Mouse (Mus musculus) embryonic facial prominence, embryonic 12.5 days (tissue): ENCODE data around the gene Tekt2. TPM values are rescaled to one million over a fixed set of nuclear protein-coding genes. Genes with fewer than 3 reads are reported as not detected.
A peak's percentile ranks its signal among the peaks of the same experiment; 100 is the strongest.

ENCODE experiments used
- ATAC-seq: fragments of 200-750 bp; cut with Nextera tagmentation; 2 replicates; pipeline ENCODE4 v1.8.0; 2017; ENCODE audit not compliant: insufficient number of reproducible peaks, insufficient read depth, low FRiP score, low TSS enrichment
- H3K27ac ChIP-seq: fragments of 300-500 bp; sonication (generic); 2 replicates; pipeline ENCODE4 v1.5.1; 2016; ENCODE audit warnings: mild to moderate bottlenecking
- H3K27me3 ChIP-seq: fragments of 300-500 bp; sonication (generic); 2 replicates; pipeline ENCODE4 v1.6.1; 2016; ENCODE audit warnings: mild to moderate bottlenecking, moderate library complexity
- H3K36me3 ChIP-seq: fragments of 300-500 bp; sonication (generic); 2 replicates; pipeline ENCODE4 v1.6.1; 2016; ENCODE audit warnings: mild to moderate bottlenecking
- H3K4me1 ChIP-seq: fragments of 300-500 bp; sonication (generic); 2 replicates; pipeline ENCODE4 v1.6.1; 2016
- H3K4me2 ChIP-seq: fragments of 300-500 bp; sonication (generic); replicated peaks from 2 replicates; pipeline ENCODE4 v1.6.1; 2016; ENCODE audit warnings: mild to moderate bottlenecking, moderate library complexity
- H3K4me3 ChIP-seq: fragments of 300-500 bp; sonication (generic); 2 replicates; pipeline ENCODE4 v1.5.1; 2016; ENCODE audit warnings: mild to moderate bottlenecking
- H3K9ac ChIP-seq: fragments of 300-500 bp; sonication (generic); 2 replicates; pipeline ENCODE4 v1.6.1; 2016; ENCODE audit warnings: mild to moderate bottlenecking, moderate library complexity
- H3K9me3 ChIP-seq: fragments of 300-500 bp; sonication (generic); 2 replicates; pipeline ENCODE4 v1.6.1; 2016; ENCODE audit warnings: mild to moderate bottlenecking, moderate library complexity
- WGBS: fragments of 180-500 bp; shearing (Covaris S2); methylation state at CpG from one replicate; pipeline ENCODE4 v1.1.7; 2016; 5-methylcytosine and 5-hydroxymethylcytosine counted together
- polyA plus RNA-seq: library from polyadenylated mRNA; unstranded; fragments of >200 nt; fragmentation: Nextera tagmentation; extraction: Ambion mirVana; gene quantifications from 2 replicates; pipeline ENCODE4 v1.2.1, GENCODE M21; 2016

The Tekt2 gene
- polyA plus RNA-seq, 1 experiment from 2014 or later: 17.8 TPM

- Histone ChIP-seq H3K27me3 (peaks cover 9% of the 10 kb centered on the region), H3K9me3 (no peaks in the 10 kb centered on the region), H3K36me3 (no peaks in the 10 kb centered on the region), H3K4me1 (peaks cover 21% of the 10 kb centered on the region), H3K4me2 (no peak overlapping the region), H3K4me3 (no peak overlapping the region), H3K9ac (no peak overlapping the region), H3K27ac (no peak overlapping the region)
- 87% methylated on average over 6 of the region's 6 CpGs for WGBS
- ATAC-seq: no peak
These were observed 19.4 kb downstream of the Tekt2 start for GRCm38 (mm10) chr4:126306058-126306457.

- peaks cover 28% of the 10 kb centered on the region for H3K4me1 ChIP-seq
- no peak overlapping the region for H3K4me3 ChIP-seq
- H3K4me2 ChIP-seq: no peak overlapping the region
- 89% methylated on average over 1 of the region's 1 CpGs for WGBS
- no peaks in the 10 kb centered on the region for H3K36me3 ChIP-seq
- H3K27ac ChIP-seq: no peak overlapping the region
- peaks cover 9% of the 10 kb centered on the region for H3K27me3 ChIP-seq
- no peaks in the 10 kb centered on the region for H3K9me3 ChIP-seq
- no peak overlapping the region for H3K9ac ChIP-seq
- ATAC-seq: no peak
These were observed 20.1 kb downstream of the Tekt2 start for GRCm38 (mm10) chr4:126305428-126305827.

GRCm38 (mm10) chr4:126303877-126304276, 21.6 kb downstream of the Tekt2 start:
- ATAC-seq: no peak
- peaks cover 15% of the 10 kb centered on the region for H3K27me3 ChIP-seq
- peaks cover 33% of the 10 kb centered on the region for H3K4me1 ChIP-seq
- H3K4me2 ChIP-seq: no peak overlapping the region
- 60% methylated on average over 4 of the region's 4 CpGs for WGBS
- no peak overlapping the region for H3K27ac ChIP-seq
- no peak overlapping the region for H3K4me3 ChIP-seq
- H3K9me3 ChIP-seq: no peaks in the 10 kb centered on the region
- H3K36me3 ChIP-seq: no peaks in the 10 kb centered on the region
- no peak overlapping the region for H3K9ac ChIP-seq

- no peaks in the 10 kb centered on the region for H3K36me3 ChIP-seq
- peak overlapping the region; percentile 63 for H3K4me2 ChIP-seq
- H3K27ac ChIP-seq: peak overlapping the region; percentile 82
- ATAC-seq: no peak
- H3K27me3 ChIP-seq: peaks cover 24% of the 10 kb centered on the region
- 3% methylated on average over 27 of the region's 27 CpGs for WGBS
- H3K4me1 ChIP-seq: peaks cover 38% of the 10 kb centered on the region
- H3K9me3 ChIP-seq: no peaks in the 10 kb centered on the region
- peak overlapping the region; percentile 31 for H3K4me3 ChIP-seq
- no peak overlapping the region for H3K9ac ChIP-seq
These were observed 23.7 kb downstream of the Tekt2 start for GRCm38 (mm10) chr4:126301584-126302309.

GRCm38 (mm10) chr4:126300916-126301583, 24.4 kb downstream of the Tekt2 start:
- WGBS: 1% methylated on average over 48 of the region's 50 CpGs
- peak overlapping the region; percentile 63 for H3K4me2 ChIP-seq
- no peaks in the 10 kb centered on the region for H3K36me3 ChIP-seq
- peaks cover 41% of the 10 kb centered on the region for H3K4me1 ChIP-seq
- H3K4me3 ChIP-seq: peak overlapping the region; percentile 31
- no peaks in the 10 kb centered on the region for H3K9me3 ChIP-seq
- 0 out of 2 replicates have a peak overlapping the region, but pooled peaks have one; percentile 37 for H3K9ac ChIP-seq
- peak overlapping the region; percentile 82 for H3K27ac ChIP-seq
- peak; percentile 54; the same call in 1 of the 2 replicates for ATAC-seq
- peaks cover 28% of the 10 kb centered on the region for H3K27me3 ChIP-seq

- Histone ChIP-seq H3K4me1 (peaks cover 35% of the 10 kb centered on the region), H3K27me3 (peaks cover 20% of the 10 kb centered on the region; the same call in 1 of the 2 replicates), H3K4me2 (peak overlapping the region; percentile 62), H3K36me3 (no peaks in the 10 kb centered on the region), H3K4me3 (peak overlapping the region; percentile 24), H3K9me3 (no peaks in the 10 kb centered on the region), H3K27ac (peak overlapping the region; percentile 77), H3K9ac (peak overlapping the region; percentile 48)
- under 1% methylated on average over 33 of the region's 34 CpGs for WGBS
- ATAC-seq: no peak
These were observed 28.8 kb downstream of the Tekt2 start for GRCm38 (mm10) chr4:126296617-126297101.

GRCm38 (mm10) chr4:126295937-126296336, 29.6 kb downstream of the Tekt2 start:
- Histone ChIP-seq H3K27me3 (peaks cover 20% of the 10 kb centered on the region; the same call in 1 of the 2 replicates), H3K4me2 (no peak overlapping the region; the same call in 1 of the 2 replicates), H3K9me3 (no peaks in the 10 kb centered on the region), H3K4me3 (no peak overlapping the region), H3K27ac (no peak overlapping the region), H3K4me1 (peaks cover 35% of the 10 kb centered on the region), H3K9ac (no peak overlapping the region), H3K36me3 (no peaks in the 10 kb centered on the region)
- ATAC-seq: no peak
- 40% methylated on average over 4 of the region's 4 CpGs for WGBS

- Histone ChIP-seq H3K4me2 (no peak overlapping the region), H3K9ac (no peak overlapping the region), H3K36me3 (no peaks in the 10 kb centered on the region), H3K27ac (no peak overlapping the region), H3K27me3 (peaks cover 18% of the 10 kb centered on the region; the same call in 1 of the 2 replicates), H3K9me3 (no peaks in the 10 kb centered on the region), H3K4me3 (no peak overlapping the region), H3K4me1 (peaks cover 35% of the 10 kb centered on the region)
- 71% methylated on average over 6 of the region's 6 CpGs for WGBS
- ATAC-seq: no peak
These were observed 30.3 kb downstream of the Tekt2 start for GRCm38 (mm10) chr4:126295152-126295551.

- Histone ChIP-seq H3K9ac (peak overlapping the region; percentile 7; the same call in 1 of the 2 replicates), H3K4me3 (0 out of 2 replicates have a peak overlapping the region, but pooled peaks have one; percentile 8)
These were observed 34.3 kb downstream of the Tekt2 start for GRCm38 (mm10) chr4:126291196-126291595.

GRCm38 (mm10) chr4:126290314-126290713, 35.2 kb downstream of the Tekt2 start:
- peaks cover 45% of the 10 kb centered on the region for H3K4me1 ChIP-seq
- H3K27me3 ChIP-seq: peaks cover 40% of the 10 kb centered on the region
- no peak overlapping the region for H3K4me3 ChIP-seq
- no peaks in the 10 kb centered on the region for H3K9me3 ChIP-seq
- ATAC-seq: no peak
- no peak overlapping the region for H3K4me2 ChIP-seq
- no peaks in the 10 kb centered on the region for H3K36me3 ChIP-seq
- no peak overlapping the region for H3K27ac ChIP-seq
- H3K9ac ChIP-seq: no peak overlapping the region
- 69% methylated on average over 8 of the region's 8 CpGs for WGBS

More at GRCm38 (mm10) chr4:126291196-126291595, 34.3 kb downstream of the Tekt2 start:
- peak overlapping the region; percentile 18 for H3K4me2 ChIP-seq
- H3K9me3 ChIP-seq: no peaks in the 10 kb centered on the region
- peak overlapping the region; percentile 79 for H3K27ac ChIP-seq
- H3K27me3 ChIP-seq: peaks cover 34% of the 10 kb centered on the region
- no peak for ATAC-seq
- H3K4me1 ChIP-seq: peaks cover 44% of the 10 kb centered on the region
- no peaks in the 10 kb centered on the region for H3K36me3 ChIP-seq
- WGBS: 14% methylated on average over 13 of the region's 13 CpGs

GRCm38 (mm10) chr4:126288085-126288666, 37.3 kb downstream of the Tekt2 start:
- WGBS: 31% methylated on average over 17 of the region's 17 CpGs
- Histone ChIP-seq H3K27me3 (peaks cover 49% of the 10 kb centered on the region), H3K9me3 (no peaks in the 10 kb centered on the region), H3K36me3 (no peaks in the 10 kb centered on the region), H3K9ac (no peak overlapping the region), H3K4me1 (peaks cover 45% of the 10 kb centered on the region), H3K4me2 (peak overlapping the region; percentile 65), H3K4me3 (peak overlapping the region; percentile 50), H3K27ac (peak overlapping the region; percentile 75)
- no peak for ATAC-seq
